Mouse (Mus musculus) lung, embryonic 15.5 days (tissue): Measurements from ENCODE around the gene Hk1. TPM values are rescaled to one million over a fixed set of nuclear protein-coding genes. Genes with fewer than 3 reads are reported as not detected.
A peak's percentile ranks its signal among the peaks of the same experiment; 100 is the strongest.

Experiments used
- ATAC-seq: fragments of 200-750 bp; cut with Nextera tagmentation; 2 replicates; pipeline ENCODE4 v1.8.0; 2017; ENCODE audit warnings: moderate number of reproducible peaks, borderline replicate concordance; ENCODE audit not compliant: low FRiP score, low TSS enrichment; ENCODE audit errors: extremely low read depth
- H3K27ac ChIP-seq: fragments of 300-500 bp; sonication (generic); 2 replicates; pipeline ENCODE4 v1.5.1; 2015; ENCODE audit warnings: moderate library complexity, mild to moderate bottlenecking, inconsistent platforms
- H3K27me3 ChIP-seq: fragments of 300-500 bp; sonication (generic); 2 replicates; pipeline ENCODE4 v1.6.1; 2015; ENCODE audit warnings: inconsistent platforms
- H3K36me3 ChIP-seq: fragments of 300-500 bp; sonication (generic); 2 replicates; pipeline ENCODE4 v1.6.1; 2015; ENCODE audit warnings: inconsistent platforms
- H3K4me1 ChIP-seq: fragments of 300-500 bp; sonication (generic); 2 replicates; pipeline ENCODE4 v1.6.1; 2015; ENCODE audit warnings: inconsistent platforms
- H3K4me2 ChIP-seq: fragments of 300-500 bp; sonication (generic); 2 replicates; pipeline ENCODE4 v1.6.1; 2015; ENCODE audit warnings: inconsistent platforms, mild to moderate bottlenecking, moderate library complexity
- H3K4me3 ChIP-seq: fragments of 300-500 bp; sonication (generic); 2 replicates; pipeline ENCODE4 v1.5.1; 2015; ENCODE audit warnings: mild to moderate bottlenecking, inconsistent platforms
- H3K9ac ChIP-seq: fragments of 300-500 bp; sonication (generic); 2 replicates; pipeline ENCODE4 v1.6.1; 2015; ENCODE audit warnings: inconsistent platforms
- H3K9me3 ChIP-seq: fragments of 300-500 bp; sonication (generic); 2 replicates; pipeline ENCODE4 v1.6.1; 2016; ENCODE audit warnings: inconsistent platforms
- WGBS: fragments of 180-500 bp; shearing (Covaris S2); methylation state at CpG from one replicate; pipeline ENCODE4 v1.1.7; 2015; 5-methylcytosine and 5-hydroxymethylcytosine counted together
- polyA plus RNA-seq: library from polyadenylated mRNA; unstranded; fragments of >200 nt; fragmentation: Nextera tagmentation; extraction: Ambion mirVana; gene quantifications from 2 replicates; pipeline ENCODE4 v1.2.1, GENCODE M21; 2015

Hk1 gene
- polyA plus RNA-seq, 1 experiment from 2014 or later = 39.9 TPM

- H3K9me3 ChIP-seq = no peaks in the 10 kb centered on the region
- no peak overlapping the region for H3K27ac ChIP-seq
- no peak overlapping the region for H3K9ac ChIP-seq
- peak; percentile 45; the same call in 1 of the 2 replicates for ATAC-seq
- 44% methylated on average over 14 of the region's 14 CpGs for WGBS
- H3K4me1 ChIP-seq = peaks cover 6% of the 10 kb centered on the region
- peak overlapping the region; percentile 42 for H3K4me2 ChIP-seq
- no peaks in the 10 kb centered on the region for H3K27me3 ChIP-seq
- H3K4me3 ChIP-seq = 0 out of 2 replicates have a peak overlapping the region, but pooled peaks have one; percentile 10
- no peaks in the 10 kb centered on the region for H3K36me3 ChIP-seq
These were observed 25.2 kb upstream of the Hk1 start for GRCm38 (mm10) chr10:62404901-62405300.

- Histone ChIP-seq H3K4me2 (no peak overlapping the region), H3K4me1 (peaks cover 6% of the 10 kb centered on the region), H3K27me3 (no peaks in the 10 kb centered on the region), H3K4me3 (no peak overlapping the region), H3K9me3 (no peaks in the 10 kb centered on the region), H3K9ac (no peak overlapping the region), H3K36me3 (no peaks in the 10 kb centered on the region), H3K27ac (no peak overlapping the region)
- 79% methylated on average over 19 of the region's 19 CpGs for WGBS
- no peak for ATAC-seq
These were observed 22.0 kb upstream of the Hk1 start for GRCm38 (mm10) chr10:62401641-62402111.

GRCm38 (mm10) chr10:62383011-62383410, 3.3 kb upstream of the Hk1 start:
- WGBS = 81% methylated on average over 3 of the region's 3 CpGs
- no peak overlapping the region for H3K9ac ChIP-seq
- no peak overlapping the region for H3K27ac ChIP-seq
- no peak for ATAC-seq
- no peaks in the 10 kb centered on the region for H3K36me3 ChIP-seq
- no peaks in the 10 kb centered on the region for H3K9me3 ChIP-seq
- H3K4me1 ChIP-seq = no peaks in the 10 kb centered on the region
- H3K4me2 ChIP-seq = no peak overlapping the region
- no peak overlapping the region for H3K4me3 ChIP-seq
- no peaks in the 10 kb centered on the region for H3K27me3 ChIP-seq

GRCm38 (mm10) chr10:62380936-62381335, 1.2 kb upstream of the Hk1 start:
- no peaks in the 10 kb centered on the region for H3K9me3 ChIP-seq
- H3K4me2 ChIP-seq = no peak overlapping the region
- no peaks in the 10 kb centered on the region for H3K36me3 ChIP-seq
- H3K27ac ChIP-seq = no peak overlapping the region
- H3K4me3 ChIP-seq = no peak overlapping the region
- no peak overlapping the region for H3K9ac ChIP-seq
- no peak for ATAC-seq
- no peaks in the 10 kb centered on the region for H3K4me1 ChIP-seq
- no peaks in the 10 kb centered on the region for H3K27me3 ChIP-seq

- Histone ChIP-seq H3K4me2 (no peak overlapping the region), H3K9ac (no peak overlapping the region), H3K9me3 (no peaks in the 10 kb centered on the region), H3K27ac (no peak overlapping the region), H3K4me3 (no peak overlapping the region), H3K27me3 (no peaks in the 10 kb centered on the region), H3K36me3 (no peaks in the 10 kb centered on the region), H3K4me1 (no peaks in the 10 kb centered on the region)
- no peak for ATAC-seq
- 89% methylated on average over 7 of the region's 7 CpGs for WGBS
These were observed 20.9 kb downstream of the Hk1 start for GRCm38 (mm10) chr10:62358827-62359226.

GRCm38 (mm10) chr10:62356105-62356730, 23.5 kb downstream of the Hk1 start:
- WGBS = 74% methylated on average over 17 of the region's 17 CpGs
- no peaks in the 10 kb centered on the region for H3K27me3 ChIP-seq
- no peaks in the 10 kb centered on the region for H3K36me3 ChIP-seq
- H3K9ac ChIP-seq = no peak overlapping the region
- H3K9me3 ChIP-seq = no peaks in the 10 kb centered on the region
- no peaks in the 10 kb centered on the region for H3K4me1 ChIP-seq
- no peak overlapping the region for H3K4me3 ChIP-seq
- no peak for ATAC-seq
- H3K27ac ChIP-seq = no peak overlapping the region
- no peak overlapping the region for H3K4me2 ChIP-seq

- Histone ChIP-seq H3K4me2 (no peak overlapping the region), H3K4me1 (peaks cover 8% of the 10 kb centered on the region), H3K36me3 (no peaks in the 10 kb centered on the region), H3K27me3 (no peaks in the 10 kb centered on the region), H3K4me3 (no peak overlapping the region), H3K9ac (no peak overlapping the region), H3K27ac (no peak overlapping the region), H3K9me3 (no peaks in the 10 kb centered on the region)
- WGBS = 43% methylated on average over 5 of the region's 5 CpGs
- ATAC-seq = no peak
These were observed 34.6 kb downstream of the Hk1 start for GRCm38 (mm10) chr10:62345147-62345546.

GRCm38 (mm10) chr10:62344004-62344752, 35.5 kb downstream of the Hk1 start:
- Histone ChIP-seq H3K4me2 (no peak overlapping the region), H3K4me3 (no peak overlapping the region), H3K36me3 (no peaks in the 10 kb centered on the region), H3K27ac (no peak overlapping the region), H3K9ac (no peak overlapping the region), H3K4me1 (peaks cover 13% of the 10 kb centered on the region), H3K27me3 (no peaks in the 10 kb centered on the region), H3K9me3 (no peaks in the 10 kb centered on the region)
- ATAC-seq = no peak
- 55% methylated on average over 9 of the region's 9 CpGs for WGBS

- Histone ChIP-seq H3K36me3 (no peaks in the 10 kb centered on the region), H3K4me1 (peaks cover 24% of the 10 kb centered on the region), H3K27me3 (no peaks in the 10 kb centered on the region), H3K27ac (no peak overlapping the region), H3K9me3 (no peaks in the 10 kb centered on the region), H3K9ac (no peak overlapping the region), H3K4me2 (no peak overlapping the region), H3K4me3 (no peak overlapping the region)
- WGBS = 80% methylated on average over 6 of the region's 6 CpGs
- no peak for ATAC-seq
These were observed 37.2 kb downstream of the Hk1 start for GRCm38 (mm10) chr10:62342512-62342911.

GRCm38 (mm10) chr10:62341956-62342355, 37.8 kb downstream of the Hk1 start:
- Histone ChIP-seq H3K9ac (no peak overlapping the region), H3K4me2 (0 out of 2 replicates have a peak overlapping the region, but pooled peaks have one; percentile 90), H3K9me3 (no peaks in the 10 kb centered on the region), H3K4me1 (peaks cover 29% of the 10 kb centered on the region), H3K27me3 (no peaks in the 10 kb centered on the region), H3K27ac (no peak overlapping the region), H3K36me3 (no peaks in the 10 kb centered on the region), H3K4me3 (no peak overlapping the region)
- ATAC-seq = no peak
- 83% methylated on average over 4 of the region's 4 CpGs for WGBS

GRCm38 (mm10) chr10:62340991-62341390, 38.7 kb downstream of the Hk1 start:
- H3K36me3 ChIP-seq = no peaks in the 10 kb centered on the region
- peak overlapping the region; percentile 90 for H3K4me2 ChIP-seq
- H3K4me3 ChIP-seq = peak overlapping the region; percentile 72
- no peaks in the 10 kb centered on the region for H3K9me3 ChIP-seq
- H3K27ac ChIP-seq = peak overlapping the region; percentile 94; the same call in 1 of the 2 replicates
- no peak for ATAC-seq
- peak overlapping the region; percentile 66 for H3K9ac ChIP-seq
- peaks cover 36% of the 10 kb centered on the region for H3K4me1 ChIP-seq
- 28% methylated on average over 3 of the region's 3 CpGs for WGBS
- H3K27me3 ChIP-seq = no peaks in the 10 kb centered on the region

GRCm38 (mm10) chr10:62340095-62340731, 39.5 kb downstream of the Hk1 start:
- ATAC-seq = peak; percentile 97
- H3K4me3 ChIP-seq = peak overlapping the region; percentile 72
- no peaks in the 10 kb centered on the region for H3K9me3 ChIP-seq
- H3K36me3 ChIP-seq = no peaks in the 10 kb centered on the region
- no peaks in the 10 kb centered on the region for H3K27me3 ChIP-seq
- H3K27ac ChIP-seq = peak overlapping the region; percentile 94
- WGBS = under 1% methylated on average over 34 of the region's 38 CpGs
- peaks cover 36% of the 10 kb centered on the region for H3K4me1 ChIP-seq
- H3K4me2 ChIP-seq = peak overlapping the region; percentile 90
- H3K9ac ChIP-seq = peak overlapping the region; percentile 66
